Mouse (Mus musculus) kidney, adult 2 months (tissue): ENCODE data around the gene Cenpu.

Source experiments
- CTCF ChIP-seq: fragments of 200-500 bp; conservative IDR thresholded peaks from 2 replicates; pipeline ENCODE4 v1.5.1; 2011; ENCODE audit warnings: low read depth, mild to moderate bottlenecking, control low read depth, low read length, moderate library complexity, mixed read lengths; ENCODE audit not compliant: insufficient read depth, insufficient read length
- POLR2A ChIP-seq: fragments of 200-500 bp; IDR thresholded peaks from one replicate; pipeline ENCODE4 v1.6.1; 2011; ENCODE audit warnings: low read depth, low read length, control low read depth

DNA sequence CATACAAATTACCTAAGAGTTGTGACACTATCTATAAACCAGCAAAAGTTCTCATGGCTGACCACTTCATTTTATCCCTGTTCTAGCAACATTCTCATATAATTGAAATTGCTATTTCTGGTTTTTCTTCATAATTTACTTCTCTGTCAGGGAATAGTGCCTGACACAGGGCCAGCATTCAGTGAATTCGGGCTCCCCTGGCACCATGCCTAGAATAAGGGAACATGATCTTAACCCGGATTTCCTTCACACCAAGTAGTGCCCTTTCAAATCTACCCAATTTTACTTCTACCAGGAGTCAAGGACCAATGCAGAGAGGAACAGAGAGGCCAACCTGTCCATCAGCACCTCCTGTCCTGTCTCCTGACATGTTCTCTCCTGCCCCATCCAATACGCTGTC lies 33.7 kb downstream of the Cenpu start:
- TF ChIP-seq CTCF (no peak), POLR2A (no peak)
